Mouse (Mus musculus) liver, embryonic 18 days (tissue): ENCODE results near the gene Nppa. TPM values are rescaled to one million over a fixed set of nuclear protein-coding genes. Genes with fewer than 3 reads are reported as not detected.

Experiments
- polyA plus RNA-seq: library from polyadenylated mRNA; depleted of rRNA; stranded (reverse); fragments of >200 nt; gene quantifications from 2 replicates; pipeline ENCODE4 v1.2.3, GENCODE M21; 2012; rRNA removed

Gene Nppa
- polyA plus RNA-seq: not detected in 2 replicates

DNA sequence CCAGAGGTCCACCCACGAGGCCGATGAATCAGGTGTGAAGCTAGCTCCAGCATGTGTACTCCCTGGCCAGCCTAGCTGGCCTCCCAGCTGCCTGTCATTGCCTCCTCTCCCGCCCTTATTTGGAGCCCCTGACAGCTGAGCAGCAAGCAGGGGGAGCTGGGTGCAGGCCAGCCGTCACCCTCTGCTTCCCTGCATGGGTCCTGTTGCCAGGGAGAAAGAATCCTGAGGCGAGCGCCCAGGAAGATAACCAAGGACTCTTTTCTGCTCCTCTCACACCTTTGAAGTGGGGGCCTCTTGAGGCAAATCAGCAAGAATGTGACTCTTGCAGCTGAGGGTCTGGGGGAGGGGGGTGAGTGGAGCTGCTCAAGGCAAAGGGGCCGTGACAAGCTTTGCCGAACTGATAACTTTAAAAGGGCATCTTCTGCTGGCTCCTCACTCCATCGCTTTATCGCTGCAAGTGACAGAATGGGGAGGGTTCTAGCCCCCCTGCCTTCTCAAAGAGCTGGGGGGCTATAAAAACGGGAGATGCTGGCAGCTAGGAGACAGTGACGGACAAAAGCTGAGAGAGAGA, at the start of gene Nppa:
Gene Nppa, plus strand, starts transcription at position 521 of the 571 bp plus-strand sequence.

GRCm38 (mm10) chr4:147985205-147986132, 15.1 kb upstream of the Nppa start, which contains the start of gene Nppb:
TSS of gene Nppb (plus strand) at chr4:147985788.

GRCm38 (mm10) chr4:148038600-148039253, 38.2 kb downstream of the Nppa start, which contains the start of the genes Clcn6 and Mthfr:
TSS of gene Clcn6 (minus strand) at chr4:148038821.
TSS of gene Mthfr (plus strand) at chr4:148039077.

Other genes starting within 250 kb of the Nppa start
- 2.3 TPM in 2 replicates for gene Zfp984, start 190.9 kb upstream of the Nppa start, polyA plus RNA-seq
- gene Zfp933, start 152.4 kb upstream of the Nppa start, polyA plus RNA-seq: 1.2 and 1.3 TPM in 2 replicates
- gene Miip, start 131.9 kb upstream of the Nppa start, polyA plus RNA-seq: 26.8 and 33.3 TPM in 2 replicates
- gene Fv1, start 131.7 kb upstream of the Nppa start, polyA plus RNA-seq: 2.0 and 2.9 TPM in 2 replicates
- gene Mfn2, start 96.0 kb upstream of the Nppa start, polyA plus RNA-seq: 9.5 and 11.6 TPM in 2 replicates
- gene Plod1, start 64.0 kb upstream of the Nppa start, polyA plus RNA-seq: 17.1 and 17.6 TPM in 2 replicates
- 20.5 and 23.8 TPM in 2 replicates for gene 2510039O18Rik, start 59.8 kb upstream of the Nppa start, polyA plus RNA-seq
- not detected in 2 replicates for gene Nppb, start 14.9 kb upstream of the Nppa start, polyA plus RNA-seq
- gene Clcn6, start 38.1 kb downstream of the Nppa start, polyA plus RNA-seq: 3.3 and 3.8 TPM in 2 replicates
- gene Mthfr, start 38.4 kb downstream of the Nppa start, polyA plus RNA-seq: 16.6 and 18.3 TPM in 2 replicates
- 5.1 and 5.6 TPM in 2 replicates for gene Agtrap, start 87.3 kb downstream of the Nppa start, polyA plus RNA-seq
- 12.2 and 13.0 TPM in 2 replicates for gene Mad2l2, start 129.7 kb downstream of the Nppa start, polyA plus RNA-seq
- 0.14 and 0.17 TPM in 2 replicates for gene Draxin, start 130.0 kb downstream of the Nppa start, polyA plus RNA-seq
- 18.9 and 23.5 TPM in 2 replicates for gene Fbxo6, start 151.4 kb downstream of the Nppa start, polyA plus RNA-seq
- 1.3 and 1.4 TPM in 2 replicates for gene Fbxo44, start 159.8 kb downstream of the Nppa start, polyA plus RNA-seq
- gene Fbxo2, start 159.9 kb downstream of the Nppa start, polyA plus RNA-seq: 0.07 TPM in 2 replicates